Mouse (Mus musculus): ENCODE data around the gene Clrn3.

DNA sequence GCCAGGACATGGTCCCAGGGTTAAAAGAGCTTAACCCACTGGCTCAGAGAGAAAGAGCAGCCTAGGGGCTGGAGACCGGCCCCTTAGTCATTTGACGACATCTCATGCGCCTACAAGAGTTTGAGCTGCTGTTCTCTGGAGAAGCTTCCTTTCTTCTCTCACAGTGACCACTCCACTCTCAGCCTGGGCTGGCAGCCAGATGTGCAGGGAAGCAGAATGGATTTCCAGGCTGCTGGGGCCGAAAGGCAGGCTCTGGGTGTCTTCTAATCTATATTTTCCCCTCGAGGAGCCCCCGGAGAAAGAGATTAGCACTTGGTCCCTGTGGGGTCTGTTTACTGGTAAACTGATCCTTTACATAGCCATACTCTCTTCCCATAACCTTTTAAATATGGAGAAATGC, 44.7 kb downstream of the Clrn3 start:
- no peak for TF ChIP-seq CTCF (IDR thresholded peaks at IDR 0.05; ENCODE audit: borderline replicate concordance, insufficient read depth, low read depth, low read length)
- TF ChIP-seq POLR2A (IDR thresholded peaks at IDR 0.05; ENCODE audit: borderline replicate concordance, insufficient read depth, low read length): no peak

Data from cerebellum, adult 2 months (tissue).